7 mouse cellular contexts compared by ENCODE assay signal in the genomic region with DNA sequence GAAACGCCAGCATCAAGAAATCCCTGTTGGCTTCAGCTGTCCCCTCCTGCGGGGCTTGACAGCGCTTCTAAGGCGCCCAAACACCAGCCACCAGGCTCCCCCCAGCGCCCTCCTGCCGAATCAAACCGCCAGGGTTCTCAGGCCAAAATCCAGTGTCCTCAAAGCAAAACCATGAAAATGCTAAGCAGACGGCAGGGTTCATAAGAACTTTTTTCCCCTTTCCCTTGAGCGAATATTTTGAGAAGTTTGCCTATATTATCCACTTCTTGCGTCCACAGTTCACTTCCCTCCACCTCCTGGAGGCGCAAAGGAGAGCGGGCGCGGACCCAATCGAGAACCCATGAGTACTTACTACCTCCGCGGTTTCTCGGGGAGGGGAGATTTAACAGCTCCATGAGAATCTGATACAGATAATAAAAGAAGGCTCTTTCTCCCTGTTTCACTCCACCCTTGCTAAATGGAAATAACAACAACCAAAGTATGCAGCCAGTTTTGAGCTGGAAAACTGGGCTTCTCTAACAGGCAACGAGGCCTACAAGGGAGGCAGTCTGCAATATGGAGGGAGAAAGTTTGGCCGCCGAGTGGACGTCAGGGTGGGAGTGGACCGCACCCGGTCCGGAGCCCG. TPM values are rescaled to one million over a fixed set of nuclear protein-coding genes. Genes with fewer than 3 reads are reported as not detected.
A peak's percentile ranks its signal among the peaks of the same experiment; 100 is the strongest.
DNase-seq lines count a peak whose midpoint lies in the region; ATAC-seq and TF ChIP-seq lines count a peak whose summit lies in the region.

No protein-coding gene starts in this region.

- no peaks in the 10 kb centered on the region for H3K27me3 ChIP-seq in hindbrain, embryonic 14.5 days (ENCODE audit: control insufficient read depth, insufficient read depth, low read length)

- peak overlapping the region; percentile 93 for H3K4me3 ChIP-seq in gastrocnemius, adult 2 months
- H3K4me3 ChIP-seq in hindbrain, embryonic 14.5 days (replicated peaks; ENCODE audit: low read length), result peak overlapping the region; percentile 82

- WGBS in hindbrain, embryonic 14.5 days, result under 1% methylated on average over 26 of the region's 26 CpGs

- DNase-seq in R1 (ENCODE audit: low read depth, low spot score), result peak; percentile 51
- peak; percentile 80 for DNase-seq in brain, embryonic 14.5 days (ENCODE audit: low read depth)
- peak; percentile 82 for DNase-seq in gastrocnemius, adult 2 months
- DNase-seq in hindbrain, embryonic 14.5 days (ENCODE audit: low spot score), result peak; percentile 41
- peak; percentile 53 for DNase-seq in left cerebral cortex, postnatal 4 days
- DNase-seq in right cerebral cortex, postnatal 4 days, result peak; percentile 58

- intact Hi-C loops in gastrocnemius, adult 2 months (cut with DNase I), result loop anchor here (2.0 to 5.0 kb wide), 4 partner anchors 67 to 127 kb away; no protein-coding TSS in a partner anchor
- intact Hi-C loops in left cerebral cortex, postnatal 4 days (cut with DNase I), result loop anchor here (5.0 kb wide), 1 partner anchor 127 kb away; no protein-coding TSS in a partner anchor

- H3K27ac ChIP-seq in gastrocnemius, adult 2 months, result peak overlapping the region; percentile 97
- peak overlapping the region; percentile 90 for H3K27ac ChIP-seq in hindbrain, embryonic 14.5 days

- H3K4me1 ChIP-seq in hindbrain, embryonic 14.5 days (replicated peaks; ENCODE audit: control insufficient read depth, insufficient read depth, low read length), result peaks cover 22% of the 10 kb centered on the region

- no peak for TF ChIP-seq POLR2A in brain, embryonic 14.5 days (IDR thresholded peaks at IDR 0.05; ENCODE audit: borderline replicate concordance, extremely low read depth, insufficient read depth, insufficient read length, poor library complexity, severe bottlenecking)

- TF ChIP-seq CTCF in brain, embryonic 14.5 days (IDR thresholded peaks at IDR 0.05; ENCODE audit: borderline replicate concordance, extremely low read depth, insufficient read depth, insufficient read length), result peak; percentile 4; the same call in 1 of the 2 replicates
- peak; percentile 67 for TF ChIP-seq CTCF in gastrocnemius, adult 2 months (IDR thresholded peaks at IDR 0.05)

- H3K9ac ChIP-seq in hindbrain, embryonic 14.5 days, result peak overlapping the region; percentile 72

- no peaks in the 10 kb centered on the region for H3K9me3 ChIP-seq in hindbrain, embryonic 14.5 days (ENCODE audit: control insufficient read depth, low read length)

- H3K4me2 ChIP-seq in hindbrain, embryonic 14.5 days (replicated peaks), result peak overlapping the region; percentile 89

- H3K36me3 ChIP-seq in hindbrain, embryonic 14.5 days (replicated peaks; ENCODE audit: control insufficient read depth, insufficient read depth), result no peaks in the 10 kb centered on the region

- no peak for ATAC-seq in hindbrain, embryonic 14.5 days (ENCODE audit: low FRiP score)
- peak; percentile 30 for ATAC-seq in megakaryocyte progenitor cell, adult 5-6 weeks (replicated peaks; ENCODE audit: poor library complexity)

RNA-seq across cellular contexts. Expression of a gene that starts 1.4 kb away (rescaled TPM):
- 23.7 and 26.5 TPM in 2 replicates for polyA plus RNA-seq in brain, embryonic 14.5 days (2012; rRNA removed)
- 10 to 100 TPM; 11.7 to 14.3 TPM for total RNA-seq in gastrocnemius, adult 2 months (2021)
- polyA plus RNA-seq in hindbrain, embryonic 14.5 days (2014; fragmentation: Nextera tagmentation; extraction: Ambion mirVana), result 16.3 and 16.6 TPM in 2 replicates
- total RNA-seq in left cerebral cortex, postnatal 4 days (2021), result 10 to 100 TPM; 15.0 to 16.1 TPM
- 3.5 and 6.0 TPM in 2 replicates for total RNA-seq in megakaryocyte progenitor cell, adult 5-6 weeks (2015)
- total RNA-seq in megakaryocyte progenitor cell, adult 5-6 weeks (2017), result 2.7 and 3.0 TPM in 2 replicates
